Mouse (Mus musculus): ENCODE data around the gene Usp6nl. TPM values are rescaled to one million over a fixed set of nuclear protein-coding genes. Genes with fewer than 3 reads are reported as not detected.
A peak's percentile ranks its signal among the peaks of the same experiment; 100 is the strongest.

Gene Usp6nl
- polyA plus RNA-seq, 1 experiment from 2014 or later = 8.6 TPM

GRCm38 (mm10) chr2:6353060-6353459, 30.6 kb downstream of the Usp6nl start:
- peak; percentile 31; the same call in 1 of the 2 replicates for ATAC-seq
- 64% methylated on average over 4 of the region's 4 CpGs for WGBS

GRCm38 (mm10) chr2:6357306-6357705, 34.8 kb downstream of the Usp6nl start:
- Histone ChIP-seq H3K4me1 (replicated peaks) (peaks cover 27% of the 10 kb centered on the region), H3K27ac (no peak overlapping the region), H3K36me3 (no peaks in the 10 kb centered on the region), H3K4me2 (replicated peaks) (no peak overlapping the region), H3K9ac (replicated peaks) (no peak overlapping the region), H3K27me3 (no peaks in the 10 kb centered on the region), H3K4me3 (replicated peaks) (no peak overlapping the region), H3K9me3 (no peaks in the 10 kb centered on the region)
- 98% methylated on average over 7 of the region's 7 CpGs for WGBS
- no peak for ATAC-seq

More at GRCm38 (mm10) chr2:6353060-6353459, 30.6 kb downstream of the Usp6nl start:
- no peaks in the 10 kb centered on the region for H3K27me3 ChIP-seq
- no peaks in the 10 kb centered on the region for H3K36me3 ChIP-seq
- no peak overlapping the region for H3K27ac ChIP-seq
- peak overlapping the region; percentile 13 for H3K4me2 ChIP-seq (replicated peaks)
- peaks cover 39% of the 10 kb centered on the region for H3K4me1 ChIP-seq (replicated peaks)
- no peaks in the 10 kb centered on the region for H3K9me3 ChIP-seq
- H3K9ac ChIP-seq (replicated peaks) = no peak overlapping the region
- H3K4me3 ChIP-seq (replicated peaks) = no peak overlapping the region

GRCm38 (mm10) chr2:6359645-6360044, 37.2 kb downstream of the Usp6nl start:
- no peaks in the 10 kb centered on the region for H3K27me3 ChIP-seq
- no peak overlapping the region for H3K9ac ChIP-seq (replicated peaks)
- H3K4me3 ChIP-seq (replicated peaks) = no peak overlapping the region
- no peaks in the 10 kb centered on the region for H3K9me3 ChIP-seq
- no peaks in the 10 kb centered on the region for H3K36me3 ChIP-seq
- ATAC-seq = no peak
- no peak overlapping the region for H3K27ac ChIP-seq
- H3K4me2 ChIP-seq (replicated peaks) = no peak overlapping the region
- H3K4me1 ChIP-seq (replicated peaks) = peaks cover 24% of the 10 kb centered on the region
- 41% methylated on average over 9 of the region's 9 CpGs for WGBS

- 80% methylated on average over 13 of the region's 13 CpGs for WGBS
- no peaks in the 10 kb centered on the region for H3K36me3 ChIP-seq
- no peaks in the 10 kb centered on the region for H3K27me3 ChIP-seq
- H3K9ac ChIP-seq (replicated peaks) = no peak overlapping the region
- no peak overlapping the region for H3K4me3 ChIP-seq (replicated peaks)
- no peaks in the 10 kb centered on the region for H3K9me3 ChIP-seq
- H3K27ac ChIP-seq = no peak overlapping the region
- H3K4me1 ChIP-seq (replicated peaks) = peaks cover 36% of the 10 kb centered on the region
- H3K4me2 ChIP-seq (replicated peaks) = no peak overlapping the region
- no peak for ATAC-seq
Observed at GRCm38 (mm10) chr2:6363126-6363525, 40.7 kb downstream of the Usp6nl start.

GRCm38 (mm10) chr2:6363922-6364321, 41.5 kb downstream of the Usp6nl start:
- ATAC-seq = no peak
- no peak overlapping the region for H3K9ac ChIP-seq (replicated peaks)
- no peaks in the 10 kb centered on the region for H3K9me3 ChIP-seq
- H3K4me1 ChIP-seq (replicated peaks) = peaks cover 32% of the 10 kb centered on the region
- H3K27me3 ChIP-seq = no peaks in the 10 kb centered on the region
- H3K4me3 ChIP-seq (replicated peaks) = no peak overlapping the region
- H3K27ac ChIP-seq = no peak overlapping the region
- no peak overlapping the region for H3K4me2 ChIP-seq (replicated peaks)
- whole genome bisulfite sequencing = 94% methylated on average over 7 of the region's 7 CpGs
- H3K36me3 ChIP-seq = no peaks in the 10 kb centered on the region

- Histone ChIP-seq H3K9me3 (no peaks in the 10 kb centered on the region), H3K4me2 (replicated peaks) (no peak overlapping the region), H3K9ac (replicated peaks) (no peak overlapping the region), H3K4me1 (replicated peaks) (peaks cover 31% of the 10 kb centered on the region), H3K27ac (peak overlapping the region; percentile 30; the same call in 1 of the 2 replicates), H3K27me3 (no peaks in the 10 kb centered on the region), H3K4me3 (replicated peaks) (no peak overlapping the region), H3K36me3 (no peaks in the 10 kb centered on the region)
- 70% methylated on average over 9 of the region's 9 CpGs for WGBS
- no peak for ATAC-seq
Observed at GRCm38 (mm10) chr2:6366521-6366928, 44.1 kb downstream of the Usp6nl start.

GRCm38 (mm10) chr2:6366973-6367372, 44.5 kb downstream of the Usp6nl start:
- H3K4me1 ChIP-seq (replicated peaks) = peaks cover 29% of the 10 kb centered on the region
- H3K27me3 ChIP-seq = no peaks in the 10 kb centered on the region
- WGBS = 81% methylated on average over 6 of the region's 6 CpGs
- no peak overlapping the region for H3K27ac ChIP-seq
- no peaks in the 10 kb centered on the region for H3K9me3 ChIP-seq
- H3K4me3 ChIP-seq (replicated peaks) = no peak overlapping the region
- no peak overlapping the region for H3K9ac ChIP-seq (replicated peaks)
- H3K36me3 ChIP-seq = no peaks in the 10 kb centered on the region
- 0 out of 2 replicates have a peak, but pooled peaks have one; percentile 34 for ATAC-seq
- no peak overlapping the region for H3K4me2 ChIP-seq (replicated peaks)

GRCm38 (mm10) chr2:6367497-6367896, 45.0 kb downstream of the Usp6nl start:
- no peak overlapping the region for H3K9ac ChIP-seq (replicated peaks)
- no peak overlapping the region for H3K4me2 ChIP-seq (replicated peaks)
- ATAC-seq = no peak
- H3K27me3 ChIP-seq = no peaks in the 10 kb centered on the region
- H3K27ac ChIP-seq = no peak overlapping the region
- H3K4me1 ChIP-seq (replicated peaks) = peaks cover 26% of the 10 kb centered on the region
- H3K9me3 ChIP-seq = no peaks in the 10 kb centered on the region
- 95% methylated on average over 6 of the region's 6 CpGs for WGBS
- no peaks in the 10 kb centered on the region for H3K36me3 ChIP-seq
- H3K4me3 ChIP-seq (replicated peaks) = no peak overlapping the region

- no peaks in the 10 kb centered on the region for H3K27me3 ChIP-seq
- H3K4me3 ChIP-seq (replicated peaks) = no peak overlapping the region
- peaks cover 25% of the 10 kb centered on the region for H3K4me1 ChIP-seq (replicated peaks)
- ATAC-seq = no peak
- no peak overlapping the region for H3K4me2 ChIP-seq (replicated peaks)
- H3K9me3 ChIP-seq = no peaks in the 10 kb centered on the region
- H3K36me3 ChIP-seq = no peaks in the 10 kb centered on the region
- 55% methylated on average over 14 of the region's 14 CpGs for WGBS
- H3K27ac ChIP-seq = no peak overlapping the region
- H3K9ac ChIP-seq (replicated peaks) = no peak overlapping the region
Observed at GRCm38 (mm10) chr2:6374216-6374615, 51.7 kb downstream of the Usp6nl start.

GRCm38 (mm10) chr2:6376071-6376470, 53.6 kb downstream of the Usp6nl start:
- Histone ChIP-seq H3K4me2 (replicated peaks) (no peak overlapping the region), H3K4me1 (replicated peaks) (peaks cover 17% of the 10 kb centered on the region), H3K9ac (replicated peaks) (no peak overlapping the region), H3K27me3 (no peaks in the 10 kb centered on the region), H3K9me3 (no peaks in the 10 kb centered on the region), H3K4me3 (replicated peaks) (no peak overlapping the region), H3K27ac (no peak overlapping the region), H3K36me3 (no peaks in the 10 kb centered on the region)
- ATAC-seq = no peak
- WGBS = 87% methylated on average over 8 of the region's 8 CpGs

- peaks cover 17% of the 10 kb centered on the region for H3K4me1 ChIP-seq (replicated peaks)
- H3K27me3 ChIP-seq = no peaks in the 10 kb centered on the region
- no peak for ATAC-seq
- H3K27ac ChIP-seq = no peak overlapping the region
- no peaks in the 10 kb centered on the region for H3K36me3 ChIP-seq
- 84% methylated on average over 4 of the region's 4 CpGs for WGBS
- no peak overlapping the region for H3K4me2 ChIP-seq (replicated peaks)
- H3K9me3 ChIP-seq = no peaks in the 10 kb centered on the region
- no peak overlapping the region for H3K4me3 ChIP-seq (replicated peaks)
- no peak overlapping the region for H3K9ac ChIP-seq (replicated peaks)
Observed at GRCm38 (mm10) chr2:6376941-6377340, 54.5 kb downstream of the Usp6nl start.

- Histone ChIP-seq H3K4me3 (replicated peaks) (no peak overlapping the region), H3K9ac (replicated peaks) (no peak overlapping the region), H3K27me3 (no peaks in the 10 kb centered on the region), H3K9me3 (no peaks in the 10 kb centered on the region), H3K4me2 (replicated peaks) (no peak overlapping the region), H3K4me1 (replicated peaks) (peaks cover 17% of the 10 kb centered on the region), H3K36me3 (no peaks in the 10 kb centered on the region), H3K27ac (no peak overlapping the region)
- no peak for ATAC-seq
- 82% methylated on average over 8 of the region's 8 CpGs for WGBS
Observed at GRCm38 (mm10) chr2:6378590-6379205, 56.2 kb downstream of the Usp6nl start.

- Histone ChIP-seq H3K4me2 (replicated peaks) (no peak overlapping the region), H3K9me3 (no peaks in the 10 kb centered on the region), H3K9ac (replicated peaks) (no peak overlapping the region), H3K4me1 (replicated peaks) (peaks cover 11% of the 10 kb centered on the region), H3K4me3 (replicated peaks) (no peak overlapping the region), H3K27me3 (no peaks in the 10 kb centered on the region), H3K27ac (no peak overlapping the region), H3K36me3 (no peaks in the 10 kb centered on the region)
- WGBS = 89% methylated on average over 8 of the region's 8 CpGs
- ATAC-seq = no peak
Observed at GRCm38 (mm10) chr2:6379731-6380212, 57.3 kb downstream of the Usp6nl start.
